Mouse (Mus musculus): Measurements from ENCODE around the gene Gtf2h4.

DNA sequence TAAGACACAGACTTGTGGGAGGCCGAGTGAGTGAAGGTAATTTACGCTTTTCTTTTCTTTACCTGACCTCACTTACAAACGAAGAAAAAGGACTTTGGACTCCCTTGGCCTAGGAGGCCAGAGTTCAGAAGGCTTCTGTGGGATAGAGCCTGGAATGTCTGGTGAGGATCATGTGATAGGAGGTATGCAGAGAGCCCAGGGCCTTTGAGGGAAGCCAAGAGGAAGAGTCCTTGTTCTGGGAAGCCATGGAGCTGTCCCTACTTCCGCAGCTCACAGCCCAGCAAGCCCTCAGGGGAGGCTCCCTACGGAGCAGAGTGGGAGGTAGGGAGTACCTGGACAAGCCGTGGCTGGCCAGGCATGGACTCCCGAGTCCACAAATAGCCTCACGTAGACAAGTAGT, 48.1 kb upstream of the Gtf2h4 start:
- TF ChIP-seq CTCF (IDR thresholded peaks at IDR 0.05; ENCODE audit: borderline replicate concordance, extremely low read depth, insufficient read depth, insufficient read length) (no peak), POLR2A (IDR thresholded peaks at IDR 0.05; ENCODE audit: borderline replicate concordance, extremely low read depth, insufficient read depth, insufficient read length, poor library complexity, severe bottlenecking) (no peak)
